Mouse (Mus musculus): ENCODE measurements at regions not wholly inside any gene's neighbourhood (a gene's known extent, or its start where the extent isn't known, plus 50 kb on each side); places are given as distances from the start of the nearest gene placed in this dataset.

GRCm38 (mm10) chr6:59556668-59557310 is 130.7 kb upstream of the Gprin3 start:
- DNase-seq: no peak

GRCm38 (mm10) chr6:59537025-59537424 is 110.9 kb upstream of the Gprin3 start:
- DNase-seq: no peak

GRCm38 (mm10) chr6:59524940-59525265 is 98.8 kb upstream of the Gprin3 start:
- no peak for DNase-seq

GRCm38 (mm10) chr6:59524095-59524939 is 98.2 kb upstream of the Gprin3 start:
- DNase-seq: no peak

GRCm38 (mm10) chr6:59522960-59523359 is 96.9 kb upstream of the Gprin3 start:
- no peak for DNase-seq

- no peak for DNase-seq
These were observed 74.7 kb upstream of the Gprin3 start for GRCm38 (mm10) chr6:59500818-59501217.

- no peak for DNase-seq
These were observed 72.7 kb upstream of the Gprin3 start for GRCm38 (mm10) chr6:59498800-59499199.

- DNase-seq: peak; percentile 33
These were observed 72.0 kb upstream of the Gprin3 start for GRCm38 (mm10) chr6:59498079-59498478.

GRCm38 (mm10) chr6:59489001-59489575 is 63.0 kb upstream of the Gprin3 start:
- no peak for DNase-seq

GRCm38 (mm10) chr6:59488386-59488785 is 62.3 kb upstream of the Gprin3 start:
- no peak for DNase-seq

GRCm38 (mm10) chr6:59484004-59484403 is 57.9 kb upstream of the Gprin3 start:
- no peak for DNase-seq

- DNase-seq: peak; percentile 8
These were observed 57.5 kb upstream of the Gprin3 start for GRCm38 (mm10) chr6:59483587-59483986.

Data from kidney, adult 11 months (tissue).